Mouse (Mus musculus) testis, adult 2 months (tissue): ENCODE measurements around the gene Gm44596.

Experiments used
- CTCF ChIP-seq: fragments of 200-500 bp; IDR thresholded peaks from 2 replicates; pipeline ENCODE4 v1.5.1; 2012; ENCODE audit warnings: low read depth, mild to moderate bottlenecking, inconsistent platforms, low read length, moderate library complexity; ENCODE audit not compliant: control insufficient read depth, insufficient read depth, insufficient replicate concordance
- POLR2A ChIP-seq: fragments of 200-500 bp; IDR thresholded peaks from 2 replicates; pipeline ENCODE4 v1.6.1; 2012; ENCODE audit warnings: low read depth, mild to moderate bottlenecking, inconsistent platforms, low read length, moderate library complexity; ENCODE audit not compliant: control insufficient read depth

DNA sequence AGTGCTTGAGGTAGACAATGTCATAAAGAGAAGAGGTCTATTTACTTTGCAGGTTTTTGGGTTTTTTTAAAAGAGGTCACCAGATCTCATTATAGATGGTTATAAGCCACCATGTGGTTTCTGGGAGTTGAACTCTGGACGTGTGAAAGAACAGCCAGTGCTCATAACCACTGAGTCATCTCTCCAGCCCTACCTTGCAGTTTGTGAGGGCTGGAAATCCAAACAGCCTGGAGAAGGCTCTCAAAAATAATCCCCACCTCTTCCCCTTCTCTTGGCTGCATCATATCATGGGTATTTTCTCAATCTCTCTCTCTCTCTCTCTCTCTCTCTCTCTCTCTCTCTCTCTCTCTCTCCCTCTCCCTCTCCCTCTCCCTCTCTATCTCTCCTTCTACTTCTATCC is 15.4 kb downstream of the Gm44596 start:
- TF ChIP-seq CTCF (no peak), POLR2A (no peak)
